Mouse (Mus musculus): ENCODE data around the gene Gm28048.

Gm28048 gene

GRCm38 (mm10) chr11:22859301-22859632 lies 122.6 kb downstream of the Gm28048 start:
- no peak for DNase-seq (ENCODE audit: low read depth)

GRCm38 (mm10) chr11:22858441-22859300 lies 123.2 kb downstream of the Gm28048 start:
- DNase-seq (ENCODE audit: low read depth) = no peak

GRCm38 (mm10) chr11:22857705-22858440 lies 124.0 kb downstream of the Gm28048 start:
- no peak for DNase-seq (ENCODE audit: low read depth)

GRCm38 (mm10) chr11:22857106-22857704 lies 124.7 kb downstream of the Gm28048 start:
- no peak for DNase-seq (ENCODE audit: low read depth)

- no peak for DNase-seq (ENCODE audit: low read depth)
Measured at GRCm38 (mm10) chr11:22856371-22856965, 125.4 kb downstream of the Gm28048 start.

GRCm38 (mm10) chr11:22854571-22854970 lies 127.3 kb downstream of the Gm28048 start:
- DNase-seq (ENCODE audit: low read depth) = no peak

- DNase-seq (ENCODE audit: low read depth) = no peak
Measured at GRCm38 (mm10) chr11:22853477-22854157, 128.3 kb downstream of the Gm28048 start.

- DNase-seq (ENCODE audit: low read depth) = no peak
Measured at GRCm38 (mm10) chr11:22852510-22852909, 129.4 kb downstream of the Gm28048 start.

GRCm38 (mm10) chr11:22851416-22851815 lies 130.5 kb downstream of the Gm28048 start:
- no peak for DNase-seq (ENCODE audit: low read depth)

GRCm38 (mm10) chr11:22850077-22850476 lies 131.8 kb downstream of the Gm28048 start:
- DNase-seq (ENCODE audit: low read depth) = no peak

GRCm38 (mm10) chr11:22848649-22849195 lies 133.2 kb downstream of the Gm28048 start:
- DNase-seq (ENCODE audit: low read depth) = no peak

GRCm38 (mm10) chr11:22847732-22848648 lies 133.9 kb downstream of the Gm28048 start:
- no peak for DNase-seq (ENCODE audit: low read depth)

GRCm38 (mm10) chr11:22846960-22847731 lies 134.7 kb downstream of the Gm28048 start:
- no peak for DNase-seq (ENCODE audit: low read depth)

- no peak for DNase-seq (ENCODE audit: low read depth)
Measured at GRCm38 (mm10) chr11:22846093-22846835, 135.6 kb downstream of the Gm28048 start.

- DNase-seq (ENCODE audit: low read depth) = no peak
Measured at GRCm38 (mm10) chr11:22844754-22845718, 136.9 kb downstream of the Gm28048 start.

- no peak for DNase-seq (ENCODE audit: low read depth)
Measured at GRCm38 (mm10) chr11:22839456-22839855, 142.4 kb downstream of the Gm28048 start.

GRCm38 (mm10) chr11:22838361-22838760 lies 143.5 kb downstream of the Gm28048 start:
- no peak for DNase-seq (ENCODE audit: low read depth)

- no peak for DNase-seq (ENCODE audit: low read depth)
Measured at GRCm38 (mm10) chr11:22836269-22836668, 145.6 kb downstream of the Gm28048 start.
